Mouse (Mus musculus) limb, embryonic 13.5 days (tissue): Measurements from ENCODE around the gene Gm9922. TPM values are rescaled to one million over a fixed set of nuclear protein-coding genes. Genes with fewer than 3 reads are reported as not detected.

Experiments used
- ATAC-seq: fragments of 200-750 bp; cut with Nextera tagmentation; 2 replicates; pipeline ENCODE4 v1.8.0; 2017; ENCODE audit warnings: low read depth, moderate number of reproducible peaks, moderate TSS enrichment; ENCODE audit not compliant: low FRiP score
- H3K27ac ChIP-seq: fragments of 300-500 bp; sonication (generic); 2 replicates; pipeline ENCODE4 v1.5.1; 2015; ENCODE audit warnings: inconsistent platforms, mild to moderate bottlenecking, moderate library complexity
- H3K27me3 ChIP-seq: fragments of 300-500 bp; sonication (generic); 2 replicates; pipeline ENCODE4 v1.6.1; 2015; ENCODE audit warnings: mild to moderate bottlenecking, inconsistent platforms
- H3K36me3 ChIP-seq: fragments of 300-500 bp; sonication (generic); 2 replicates; pipeline ENCODE4 v1.6.1; 2015; ENCODE audit warnings: inconsistent platforms, mild to moderate bottlenecking, moderate library complexity
- H3K4me1 ChIP-seq: fragments of 300-500 bp; sonication (generic); 2 replicates; pipeline ENCODE4 v1.6.1; 2015; ENCODE audit warnings: inconsistent platforms
- H3K4me2 ChIP-seq: fragments of 300-500 bp; sonication (generic); replicated peaks from 2 replicates; pipeline ENCODE4 v1.6.1; 2015; ENCODE audit warnings: inconsistent platforms, mild to moderate bottlenecking, moderate library complexity
- H3K4me3 ChIP-seq: fragments of 300-500 bp; sonication (generic); 2 replicates; pipeline ENCODE4 v1.5.1; 2015; ENCODE audit warnings: moderate library complexity, mild to moderate bottlenecking, inconsistent platforms
- H3K9ac ChIP-seq: fragments of 300-500 bp; sonication (generic); 2 replicates; pipeline ENCODE4 v1.6.1; 2015; ENCODE audit warnings: mild to moderate bottlenecking, inconsistent platforms
- H3K9me3 ChIP-seq: fragments of 300-500 bp; sonication (generic); 2 replicates; pipeline ENCODE4 v1.6.1; 2016; ENCODE audit warnings: inconsistent platforms
- WGBS: fragments of 180-500 bp; shearing (Covaris S2); methylation state at CpG from one replicate; pipeline ENCODE4 v1.1.7; 2015; 5-methylcytosine and 5-hydroxymethylcytosine counted together
- polyA plus RNA-seq: library from polyadenylated mRNA; unstranded; fragments of >200 nt; fragmentation: Nextera tagmentation; extraction: Ambion mirVana; gene quantifications from 2 replicates; pipeline ENCODE4 v1.2.1, GENCODE M21; 2015

Gm9922 gene
- polyA plus RNA-seq, 1 experiment from 2014 or later: 3.8 TPM

DNA sequence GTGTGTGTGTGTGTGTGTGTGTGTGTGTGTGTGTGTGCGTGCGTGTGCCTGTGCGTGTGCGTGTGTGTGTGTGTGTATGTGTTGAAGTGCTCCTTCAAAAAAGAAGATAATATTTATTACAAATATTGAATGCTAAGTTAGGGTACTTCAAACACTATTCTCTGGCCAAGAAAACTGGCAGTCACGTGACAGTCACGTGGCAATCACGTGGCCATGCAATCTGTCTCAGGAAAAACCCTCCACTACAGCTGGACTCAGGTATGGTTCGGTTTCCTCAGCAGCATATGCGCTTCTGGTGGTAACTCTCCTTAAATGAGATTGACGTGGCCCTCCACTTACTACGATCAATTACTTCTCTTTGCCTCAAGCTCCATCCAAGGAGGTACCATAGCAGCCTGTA lies 18.2 kb upstream of the Gm9922 start:
- no peak overlapping the region for H3K9ac ChIP-seq
- 92% methylated on average over 11 of the region's 11 CpGs for WGBS
- H3K4me3 ChIP-seq: no peak overlapping the region
- no peaks in the 10 kb centered on the region for H3K9me3 ChIP-seq
- no peak for ATAC-seq
- no peak overlapping the region for H3K27ac ChIP-seq
- no peaks in the 10 kb centered on the region for H3K27me3 ChIP-seq
- peaks cover 19% of the 10 kb centered on the region for H3K4me1 ChIP-seq
- H3K36me3 ChIP-seq: no peaks in the 10 kb centered on the region
- H3K4me2 ChIP-seq: no peak overlapping the region

- Histone ChIP-seq H3K27me3 (no peaks in the 10 kb centered on the region), H3K4me2 (peak overlapping the region; percentile 23; the same call in 1 of the 2 replicates), H3K27ac (peak overlapping the region; percentile 28; the same call in 1 of the 2 replicates), H3K4me3 (no peak overlapping the region), H3K36me3 (no peaks in the 10 kb centered on the region), H3K9ac (no peak overlapping the region), H3K9me3 (no peaks in the 10 kb centered on the region), H3K4me1 (peaks cover 19% of the 10 kb centered on the region)
- ATAC-seq: peak; percentile 54
- WGBS: 7% methylated on average over 3 of the region's 3 CpGs
Observed at GRCm38 (mm10) chr14:101746635-101747034, 17.0 kb upstream of the Gm9922 start.

DNA sequence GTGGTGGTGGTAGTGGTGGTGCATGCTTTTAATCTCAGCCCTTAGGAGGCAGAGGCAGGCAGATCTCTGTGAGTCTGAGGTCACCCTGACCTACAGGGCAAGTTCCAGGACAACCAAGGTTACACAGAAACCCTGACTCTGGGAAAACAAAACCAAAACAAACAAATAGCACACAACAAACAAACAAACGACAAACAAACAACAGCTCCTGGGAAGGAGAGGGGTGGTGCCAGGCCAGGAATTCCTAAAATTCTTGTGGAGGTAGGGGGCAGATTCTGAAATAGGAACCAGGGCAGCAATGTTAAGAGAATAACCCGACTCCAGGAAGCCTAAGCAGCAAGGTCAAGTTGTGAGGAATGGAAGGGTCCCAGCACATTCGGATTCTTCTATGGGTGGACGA lies 7.9 kb upstream of the Gm9922 start:
- ATAC-seq: no peak
- Histone ChIP-seq H3K36me3 (no peaks in the 10 kb centered on the region), H3K4me3 (no peak overlapping the region), H3K9me3 (no peaks in the 10 kb centered on the region), H3K27ac (no peak overlapping the region), H3K27me3 (0 out of 2 replicates have a peak, but pooled peaks cover 4% of the 10 kb centered on the region), H3K4me1 (no peaks in the 10 kb centered on the region), H3K4me2 (no peak overlapping the region), H3K9ac (no peak overlapping the region)
- 85% methylated on average over 4 of the region's 4 CpGs for WGBS

- Histone ChIP-seq H3K4me1 (peaks cover 6% of the 10 kb centered on the region), H3K27me3 (peaks cover 20% of the 10 kb centered on the region), H3K9me3 (no peaks in the 10 kb centered on the region), H3K36me3 (no peaks in the 10 kb centered on the region), H3K27ac (no peak overlapping the region), H3K4me2 (no peak overlapping the region), H3K4me3 (no peak overlapping the region), H3K9ac (no peak overlapping the region)
- WGBS: 30% methylated on average over 10 of the region's 10 CpGs
- ATAC-seq: no peak
Observed at GRCm38 (mm10) chr14:101733542-101734303, 4.1 kb upstream of the Gm9922 start.

DNA sequence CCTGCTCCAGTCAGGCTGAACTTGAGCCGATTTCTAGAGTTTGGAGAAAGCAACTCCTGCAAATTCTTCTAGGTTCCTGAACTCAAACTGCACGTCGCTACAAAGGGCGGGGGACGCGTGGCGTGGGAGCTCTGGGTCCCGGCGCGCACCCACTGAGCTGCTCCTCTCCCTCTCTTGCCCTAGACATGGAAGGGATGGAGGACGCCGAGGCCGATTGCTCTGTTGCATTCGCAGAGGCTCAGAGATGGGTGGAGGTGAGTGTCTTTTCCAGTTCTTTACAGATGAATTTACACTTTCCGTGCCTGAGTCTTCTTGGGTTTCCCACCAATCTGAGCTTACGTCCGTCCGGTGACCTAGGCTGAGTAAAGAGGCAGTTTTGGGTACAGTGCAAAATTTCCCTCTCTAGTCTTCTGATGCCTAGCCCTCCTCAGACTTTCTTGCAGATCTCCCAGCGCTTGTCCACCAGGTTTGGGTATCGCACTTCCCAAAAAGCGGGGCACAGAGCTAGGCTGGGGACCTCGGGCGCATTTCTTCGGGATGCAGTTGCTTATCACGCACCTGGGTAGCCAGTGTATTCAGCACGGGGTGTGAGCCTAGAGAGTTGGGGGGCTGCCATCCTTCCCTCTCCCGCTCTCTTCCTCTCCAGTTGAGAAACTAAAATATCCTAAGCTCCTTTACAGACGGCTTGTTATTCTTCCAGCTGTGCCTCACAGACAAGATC lies 518 bp upstream of the Gm9922 start:
- peak overlapping the region; percentile 61 for H3K4me3 ChIP-seq
- peak; percentile 54 for ATAC-seq

DNA sequence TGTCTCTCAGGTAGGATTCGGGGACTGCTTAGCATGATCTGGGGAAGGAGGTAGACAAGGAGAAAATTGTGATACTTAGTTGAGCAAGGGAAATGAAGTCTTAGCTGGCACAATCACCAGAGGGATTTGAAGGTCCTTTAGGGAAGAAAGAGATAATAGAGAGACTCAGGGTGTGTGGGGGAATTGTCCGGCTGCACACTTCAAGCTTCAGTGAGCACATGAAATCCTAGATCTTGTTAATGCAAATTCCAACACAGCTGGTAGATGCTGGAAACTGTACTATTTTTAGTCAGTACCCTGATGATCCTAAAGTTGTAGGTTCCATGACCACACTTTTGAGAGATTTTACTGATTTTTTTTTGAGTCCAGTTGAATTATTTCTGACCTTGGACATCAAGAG lies 15.2 kb downstream of the Gm9922 start:
- H3K9ac ChIP-seq: no peak overlapping the region
- H3K4me1 ChIP-seq: no peaks in the 10 kb centered on the region
- whole genome bisulfite sequencing: 82% methylated on average over 2 of the region's 2 CpGs
- no peaks in the 10 kb centered on the region for H3K36me3 ChIP-seq
- no peaks in the 10 kb centered on the region for H3K9me3 ChIP-seq
- H3K27ac ChIP-seq: no peak overlapping the region
- H3K27me3 ChIP-seq: no peaks in the 10 kb centered on the region
- no peak for ATAC-seq
- no peak overlapping the region for H3K4me2 ChIP-seq
- no peak overlapping the region for H3K4me3 ChIP-seq

More for the DNA sequence above, 518 bp upstream of the Gm9922 start:
- Histone ChIP-seq H3K9me3 (no peaks in the 10 kb centered on the region), H3K9ac (peak overlapping the region; percentile 62), H3K27ac (no peak overlapping the region), H3K36me3 (no peaks in the 10 kb centered on the region), H3K4me1 (peaks cover 9% of the 10 kb centered on the region), H3K4me2 (peak overlapping the region; percentile 84), H3K27me3 (peaks cover 24% of the 10 kb centered on the region)
- under 1% methylated on average over 28 of the region's 28 CpGs for WGBS

GRCm38 (mm10) chr14:101707088-101707487 lies 22.5 kb downstream of the Gm9922 start:
- H3K9me3 ChIP-seq: no peaks in the 10 kb centered on the region
- WGBS: 86% methylated on average over 5 of the region's 5 CpGs
- no peaks in the 10 kb centered on the region for H3K4me1 ChIP-seq
- H3K9ac ChIP-seq: no peak overlapping the region
- no peaks in the 10 kb centered on the region for H3K27me3 ChIP-seq
- H3K4me3 ChIP-seq: no peak overlapping the region
- no peak overlapping the region for H3K27ac ChIP-seq
- ATAC-seq: no peak
- H3K36me3 ChIP-seq: no peaks in the 10 kb centered on the region
- H3K4me2 ChIP-seq: no peak overlapping the region

DNA sequence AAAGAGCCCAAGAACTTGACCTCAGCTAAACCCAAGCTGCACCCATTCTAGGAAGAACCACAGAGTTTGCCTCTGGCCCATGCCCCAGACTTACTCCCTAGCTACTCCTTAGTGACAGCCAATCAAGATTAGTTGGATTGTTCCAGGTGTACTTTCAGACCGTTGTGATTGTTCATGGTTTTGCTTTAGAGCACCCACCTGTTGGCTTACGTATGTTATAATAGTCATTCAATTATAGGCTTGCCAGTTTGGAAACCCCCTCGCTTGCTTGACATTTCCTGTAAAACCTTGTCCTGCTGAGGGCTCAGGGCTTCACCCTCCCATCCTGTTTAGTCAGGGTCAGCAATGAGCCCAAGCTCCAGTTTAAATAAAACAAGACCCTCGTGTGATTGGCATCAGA lies 25.1 kb downstream of the Gm9922 start:
- H3K27ac ChIP-seq: no peak overlapping the region
- no peak overlapping the region for H3K9ac ChIP-seq
- H3K27me3 ChIP-seq: no peaks in the 10 kb centered on the region
- no peaks in the 10 kb centered on the region for H3K9me3 ChIP-seq
- H3K36me3 ChIP-seq: no peaks in the 10 kb centered on the region
- 72% methylated on average over 4 of the region's 4 CpGs for WGBS
- H3K4me3 ChIP-seq: no peak overlapping the region
- no peak for ATAC-seq
- H3K4me1 ChIP-seq: no peaks in the 10 kb centered on the region
- no peak overlapping the region for H3K4me2 ChIP-seq

DNA sequence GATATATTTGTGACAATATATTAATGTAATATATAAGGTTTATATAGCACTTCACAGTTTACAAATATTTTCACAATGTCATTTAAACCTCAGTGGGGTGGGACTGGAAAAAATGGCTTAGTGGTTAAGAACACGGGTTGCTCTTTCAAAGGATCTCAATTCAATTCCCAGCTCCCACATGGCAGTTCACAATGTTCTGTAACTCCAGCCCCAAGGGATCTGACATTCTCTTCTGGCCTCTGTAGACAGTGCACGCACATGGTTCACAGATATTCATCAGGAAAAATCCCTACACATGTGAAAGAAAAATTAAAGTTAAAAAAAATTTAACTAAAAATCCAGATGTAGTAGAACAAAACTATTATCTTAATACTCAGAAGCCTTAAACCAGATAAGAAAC lies 41.2 kb downstream of the Gm9922 start:
- ATAC-seq: no peak
- no peaks in the 10 kb centered on the region for H3K9me3 ChIP-seq
- H3K4me1 ChIP-seq: no peaks in the 10 kb centered on the region
- WGBS: 81% methylated on average over 2 of the region's 2 CpGs
- no peak overlapping the region for H3K9ac ChIP-seq
- H3K4me2 ChIP-seq: no peak overlapping the region
- H3K4me3 ChIP-seq: no peak overlapping the region
- no peaks in the 10 kb centered on the region for H3K27me3 ChIP-seq
- H3K27ac ChIP-seq: no peak overlapping the region
- H3K36me3 ChIP-seq: peaks cover 5% of the 10 kb centered on the region; the same call in 1 of the 2 replicates

- Histone ChIP-seq H3K27ac (no peak overlapping the region), H3K36me3 (peaks cover 5% of the 10 kb centered on the region; the same call in 1 of the 2 replicates), H3K9me3 (no peaks in the 10 kb centered on the region), H3K4me2 (no peak overlapping the region), H3K9ac (no peak overlapping the region), H3K27me3 (no peaks in the 10 kb centered on the region), H3K4me3 (no peak overlapping the region), H3K4me1 (no peaks in the 10 kb centered on the region)
- ATAC-seq: no peak
- 88% methylated on average over 6 of the region's 6 CpGs for WGBS
Observed at GRCm38 (mm10) chr14:101687696-101688095, 41.9 kb downstream of the Gm9922 start.
